Mouse (Mus musculus) heart, adult 8-10 months (tissue): Measurements from ENCODE around the gene Hsdl2. TPM values are rescaled to one million over a fixed set of nuclear protein-coding genes. Genes with fewer than 3 reads are reported as not detected.

Experiments
- total RNA-seq, 4 experiments: library from RNA; stranded (reverse); gene quantifications; 2 replicates each; pipeline ENCODE4 v1.2.4; 2022

Gene Hsdl2
- total RNA-seq, 4 experiments from 2014 or later = 207 to 255 (median 235) TPM

Other genes starting within 250 kb of the Hsdl2 start
- gene Susd1, start 142.9 kb upstream of the Hsdl2 start, total RNA-seq = 1 to 10 TPM in 1 of 4 experiments, under 1 TPM in 3; 0.31 to 2.2 (median 0.83) TPM
- gene Ptbp3, start 32.2 kb upstream of the Hsdl2 start, total RNA-seq = 10 to 100 TPM; 18.3 to 25.8 (median 22.7) TPM
- 1 to 10 TPM; 6.2 to 7.7 (median 7.2) TPM for gene E130308A19Rik, start 44.6 kb downstream of the Hsdl2 start, total RNA-seq
- gene Inip, start 220.0 kb downstream of the Hsdl2 start, total RNA-seq = 10 to 100 TPM in 2 of 4 experiments, 1 to 10 TPM in 2; 9.4 to 12.3 (median 10.8) TPM
- gene Snx30, start 224.3 kb downstream of the Hsdl2 start, total RNA-seq = 1 to 10 TPM; 4.1 to 6.8 (median 5.5) TPM